Mouse (Mus musculus) kidney, postnatal 14 days (tissue): ENCODE measurements around the gene Gys2.
"Not testable (repeated sequence)": the region's sequence is repeated elsewhere in the genome, so short reads cannot be mapped to it uniquely, and the experiment has no call there.

Experiments used
- DNase-seq: peaks from one replicate; pipeline ENCODE4 v3.0.0; 2022; ENCODE audit warnings: mixed read lengths

The Gys2 gene

DNA sequence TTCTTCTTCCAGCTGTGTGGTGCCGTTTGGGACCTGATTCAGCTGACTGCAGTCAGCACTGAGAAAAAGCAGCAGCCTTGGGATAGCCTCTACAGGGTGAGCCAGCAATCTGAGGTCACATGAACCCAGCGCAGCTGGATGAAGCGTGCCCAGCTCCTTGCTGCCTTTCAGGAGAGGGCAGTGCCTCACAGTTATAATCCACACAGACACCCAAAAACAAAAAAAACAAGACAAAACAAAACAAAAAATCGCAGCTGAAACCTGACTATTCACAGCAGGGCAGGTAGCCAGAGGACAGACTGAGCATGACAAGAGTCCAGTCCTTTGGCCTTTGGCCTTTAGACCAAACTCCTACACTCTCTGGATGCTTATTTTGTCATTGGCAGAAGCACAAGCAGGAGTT lies at the start of gene Gys2:
TSS of gene Gys2 (minus strand) at position 309 of the 403 bp plus-strand sequence.
- peak; percentile 17 for DNase-seq

GRCm38 (mm10) chr6:142521591-142522110 lies 48.7 kb upstream of the Gys2 start:
- no peak for DNase-seq

- no peak for DNase-seq
Measured at GRCm38 (mm10) chr6:142519110-142519509, 46.2 kb upstream of the Gys2 start.

GRCm38 (mm10) chr6:142515379-142515778 lies 42.5 kb upstream of the Gys2 start:
- DNase-seq: not testable (repeated sequence)

DNA sequence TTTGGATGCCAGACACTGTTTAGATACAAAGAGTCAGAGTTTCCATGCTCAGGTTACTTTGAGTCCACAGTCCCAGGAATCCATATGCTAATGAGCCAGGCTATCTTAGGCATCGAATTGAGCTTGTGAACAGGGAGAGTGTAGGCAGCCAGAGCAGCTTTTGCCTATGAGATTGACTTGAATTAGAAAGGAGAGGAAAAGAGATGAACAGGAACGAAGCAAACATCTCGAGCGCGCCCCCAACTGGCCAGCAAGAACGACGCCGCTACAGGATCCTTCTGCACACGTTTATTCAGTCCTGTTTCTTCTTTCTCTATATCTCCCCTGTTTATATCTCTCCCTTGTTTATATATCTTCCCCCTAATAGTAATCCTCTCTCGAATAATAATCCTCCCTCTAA lies 42.0 kb upstream of the Gys2 start:
- peak; percentile 59 for DNase-seq

DNA sequence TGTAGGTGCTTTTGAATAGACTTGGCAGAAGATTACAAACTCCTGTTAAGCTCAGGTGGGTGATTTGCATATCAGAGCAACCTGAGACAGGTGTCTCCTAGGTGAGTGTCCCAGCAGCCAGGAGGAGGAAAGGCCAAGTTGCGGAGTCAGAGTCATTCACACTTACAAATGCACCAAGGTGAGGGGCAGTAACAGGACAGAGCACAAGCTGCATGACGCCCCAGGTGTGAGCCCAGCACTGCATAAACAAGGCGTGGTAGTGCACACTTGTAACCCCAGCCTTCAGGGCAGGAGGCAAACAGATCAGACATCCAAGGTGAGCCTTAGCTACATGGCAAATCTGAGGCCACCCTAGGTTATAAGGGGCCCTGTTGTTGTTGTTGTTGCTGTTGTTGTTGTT lies 40.0 kb upstream of the Gys2 start:
- no peak for DNase-seq

DNA sequence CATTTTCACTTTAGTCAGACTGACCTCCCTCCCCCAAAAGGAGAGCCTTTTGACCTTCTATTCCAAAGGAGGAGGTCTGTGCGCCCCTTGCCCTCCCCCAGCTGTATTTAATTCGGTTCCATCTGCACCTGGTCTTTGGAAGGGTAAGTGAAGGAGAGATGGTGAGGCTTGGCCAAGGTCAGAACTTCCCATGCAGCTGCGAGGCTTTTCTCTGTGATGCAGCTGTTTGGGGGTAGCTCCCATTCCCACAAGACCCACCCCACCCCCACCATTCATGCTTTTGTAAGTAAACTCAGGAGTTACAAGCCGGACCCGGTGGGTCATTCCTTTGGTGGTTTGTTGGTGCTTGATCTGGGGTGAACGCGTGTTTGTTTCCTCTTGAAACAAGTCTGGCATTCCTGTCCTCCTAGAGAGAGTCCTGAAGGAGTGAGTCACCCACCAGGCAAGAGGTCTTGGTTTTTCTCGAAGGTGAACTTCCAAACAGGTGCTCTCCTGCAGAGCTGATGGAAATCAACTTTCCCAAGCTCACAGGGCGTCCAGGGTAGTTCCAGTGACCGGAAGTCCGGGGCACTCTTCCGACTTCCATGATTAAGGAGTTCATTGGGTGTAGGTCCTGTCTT lies 38.7 kb upstream of the Gys2 start:
- DNase-seq: no peak

GRCm38 (mm10) chr6:142508663-142509062 lies 35.8 kb upstream of the Gys2 start:
- DNase-seq: no peak

- peak; percentile 95 for DNase-seq
Measured at GRCm38 (mm10) chr6:142507785-142508162, 34.9 kb upstream of the Gys2 start, which contains the start of gene Ldhb. Gene Ldhb, minus strand, starts transcription at chr6:142507957.

GRCm38 (mm10) chr6:142507033-142507784 lies 34.3 kb upstream of the Gys2 start:
- DNase-seq: peak; percentile 33

DNA sequence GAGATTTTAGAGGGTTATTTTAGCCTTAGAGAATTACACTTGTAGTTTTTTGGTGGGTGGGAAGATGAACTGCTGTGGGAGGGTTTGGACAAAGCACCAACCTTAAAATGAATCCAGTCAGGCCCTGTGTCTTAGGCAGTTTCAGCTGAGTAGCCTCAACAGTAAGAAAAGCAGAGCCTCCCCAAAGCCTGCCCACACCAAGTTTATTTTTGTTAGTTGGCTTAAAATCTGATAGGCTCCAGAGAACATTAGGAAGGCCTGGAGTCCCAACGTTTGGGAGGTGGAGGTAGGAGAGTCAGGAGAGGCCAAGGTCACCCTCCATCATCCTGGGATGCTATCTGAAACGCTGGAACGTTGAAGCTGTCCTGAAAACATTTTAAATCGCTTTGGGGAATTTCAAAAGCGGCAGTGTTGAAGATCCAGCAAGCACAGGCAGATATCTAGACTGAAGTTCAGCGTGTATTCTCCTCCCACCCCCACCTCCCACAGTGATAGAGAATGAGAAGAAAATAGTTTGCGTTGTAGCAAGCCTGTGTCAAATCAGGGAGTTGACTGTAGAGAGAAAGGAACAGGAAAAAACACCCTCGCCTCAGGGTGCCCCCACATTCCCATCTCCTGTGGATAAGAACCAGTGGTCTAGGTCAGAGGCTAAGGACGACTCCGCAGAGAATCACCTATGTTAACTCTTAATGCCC lies 33.6 kb upstream of the Gys2 start:
- no peak for DNase-seq

DNA sequence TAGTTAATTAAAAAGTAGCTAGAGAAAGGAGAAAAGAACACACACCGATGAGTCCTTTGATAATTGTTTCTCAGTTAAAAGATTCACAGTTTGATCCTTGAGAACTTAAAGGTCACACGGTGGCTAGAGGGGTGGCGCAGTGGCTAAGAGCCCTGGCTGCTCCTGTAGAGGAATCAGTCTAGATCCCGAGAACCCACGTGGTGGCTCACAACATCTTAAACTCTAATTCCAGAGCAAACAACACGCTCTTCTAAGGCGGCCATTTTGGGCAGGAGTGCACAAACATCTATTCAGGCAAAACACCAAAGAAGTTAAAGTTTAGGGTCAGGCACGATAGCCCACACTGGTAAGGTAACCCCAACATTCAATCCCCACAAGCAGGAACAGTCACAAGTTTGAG lies 30.7 kb upstream of the Gys2 start:
- no peak for DNase-seq

- DNase-seq: peak; percentile 67
Measured at GRCm38 (mm10) chr6:142502519-142503125, 29.7 kb upstream of the Gys2 start.

DNA sequence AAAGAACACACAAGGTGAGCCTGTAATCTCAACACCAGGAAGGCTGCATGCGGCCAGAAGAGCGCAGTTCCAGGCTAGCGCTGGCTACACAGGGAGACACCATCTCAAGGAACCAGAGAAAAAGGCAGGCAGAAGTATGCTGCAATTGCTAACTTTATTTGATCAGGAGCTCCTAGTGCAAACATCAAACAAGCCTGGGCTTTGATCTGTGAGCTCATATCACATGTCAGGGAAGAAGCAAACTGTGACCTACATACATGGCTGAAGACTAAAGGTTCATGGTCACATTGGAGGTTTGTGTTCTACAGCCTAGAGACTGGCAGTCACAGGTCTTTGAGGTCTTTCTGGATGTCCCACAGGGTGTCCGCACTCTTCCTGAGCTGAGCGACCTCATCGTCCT lies 17.2 kb upstream of the Gys2 start:
- not testable (repeated sequence) for DNase-seq

DNA sequence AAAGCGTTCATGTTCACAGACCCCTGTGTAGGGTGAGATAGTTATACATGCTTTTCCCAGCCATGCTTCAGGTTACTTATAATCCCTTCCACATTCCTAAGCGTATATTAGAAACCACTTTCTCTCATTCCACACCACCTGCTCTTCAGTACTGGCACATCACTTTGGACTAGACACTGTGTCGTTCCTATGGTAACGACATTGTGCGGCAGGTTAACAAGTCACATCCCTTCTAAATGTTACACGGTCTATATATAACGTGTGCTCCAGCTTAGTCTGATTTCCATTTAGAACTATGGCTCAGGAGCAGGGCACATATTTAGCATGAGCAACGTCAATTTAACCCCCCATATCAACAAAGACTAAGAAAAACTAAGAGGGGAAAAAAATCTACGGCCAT lies 14.7 kb upstream of the Gys2 start:
- no peak for DNase-seq

DNA sequence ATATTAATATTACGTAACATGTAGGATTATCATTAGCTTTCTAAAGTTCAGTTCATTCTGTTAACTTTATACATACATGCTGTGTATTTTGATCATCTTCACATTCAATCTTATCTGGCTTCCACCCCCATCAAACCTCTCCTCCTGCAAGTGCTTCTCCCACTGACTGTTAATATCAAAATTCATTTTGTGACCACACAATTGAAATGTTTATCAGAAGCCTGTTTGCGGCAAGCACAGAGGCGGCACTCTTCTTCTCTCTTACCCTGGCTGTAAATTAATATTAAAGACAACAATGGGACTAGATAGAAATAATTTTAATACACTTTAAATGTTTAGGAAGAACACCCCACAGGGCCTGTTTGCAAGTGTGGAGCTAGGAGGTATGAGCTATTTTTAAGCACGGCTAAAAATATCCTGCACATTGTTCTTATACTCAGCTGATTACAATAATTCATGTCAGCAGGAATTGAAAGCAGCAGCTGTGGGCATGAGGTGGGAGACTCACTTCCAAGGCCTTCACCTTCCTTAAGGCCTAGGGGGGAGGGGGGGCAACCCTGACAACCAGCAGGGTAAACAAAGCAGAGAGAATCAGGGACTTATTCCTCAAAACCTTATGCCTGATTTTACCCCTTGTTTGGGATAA lies 12.7 kb upstream of the Gys2 start:
- no peak for DNase-seq

GRCm38 (mm10) chr6:142477239-142477638 lies 4.3 kb upstream of the Gys2 start:
- peak; percentile 27 for DNase-seq

GRCm38 (mm10) chr6:142471141-142471540 lies 1.8 kb downstream of the Gys2 start:
- DNase-seq: no peak

DNA sequence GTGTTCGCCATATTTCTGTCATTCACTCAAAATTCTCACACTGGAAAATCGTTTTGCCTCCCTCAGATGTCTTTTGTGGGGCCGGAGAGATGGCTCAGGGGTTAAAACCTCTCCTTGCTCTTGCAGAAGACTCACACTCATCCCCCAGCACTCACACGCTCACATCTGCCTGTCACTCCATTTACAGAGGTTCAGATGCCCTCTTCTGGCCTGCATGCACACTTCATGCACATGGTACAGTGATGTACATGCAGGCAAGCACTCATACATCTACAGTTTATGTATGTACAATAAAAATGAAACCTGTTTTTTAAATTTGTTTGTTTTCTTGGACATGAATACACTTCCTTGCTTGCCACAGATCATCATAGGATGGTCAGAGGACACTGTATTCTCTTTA lies 3.3 kb downstream of the Gys2 start:
- DNase-seq: no peak

DNA sequence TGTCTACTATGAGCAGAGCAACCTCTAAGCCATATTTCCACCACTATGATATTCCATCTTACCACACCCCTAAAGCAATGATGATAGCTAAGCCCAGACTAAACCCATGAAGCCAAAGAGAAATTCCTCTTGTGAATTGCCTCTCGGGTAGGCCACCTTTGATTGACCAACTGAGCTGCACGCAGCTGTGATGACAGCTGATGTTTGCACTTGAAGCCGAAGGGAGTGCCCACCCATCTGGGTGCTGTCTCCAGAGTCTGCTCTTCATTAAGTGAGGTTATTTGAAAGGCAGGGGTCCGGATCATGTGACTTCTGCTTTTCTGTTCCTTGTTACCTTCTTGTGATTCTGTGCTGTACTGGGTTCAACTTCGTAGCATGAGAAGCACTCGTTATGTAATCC lies 10.7 kb downstream of the Gys2 start:
- DNase-seq: no peak

GRCm38 (mm10) chr6:142459017-142459678 lies 13.8 kb downstream of the Gys2 start:
- no peak for DNase-seq

- DNase-seq: no peak
Measured at GRCm38 (mm10) chr6:142458010-142458409, 14.9 kb downstream of the Gys2 start.
